Mouse (Mus musculus): ENCODE measurements around the gene Necab2.

Necab2 gene

DNA sequence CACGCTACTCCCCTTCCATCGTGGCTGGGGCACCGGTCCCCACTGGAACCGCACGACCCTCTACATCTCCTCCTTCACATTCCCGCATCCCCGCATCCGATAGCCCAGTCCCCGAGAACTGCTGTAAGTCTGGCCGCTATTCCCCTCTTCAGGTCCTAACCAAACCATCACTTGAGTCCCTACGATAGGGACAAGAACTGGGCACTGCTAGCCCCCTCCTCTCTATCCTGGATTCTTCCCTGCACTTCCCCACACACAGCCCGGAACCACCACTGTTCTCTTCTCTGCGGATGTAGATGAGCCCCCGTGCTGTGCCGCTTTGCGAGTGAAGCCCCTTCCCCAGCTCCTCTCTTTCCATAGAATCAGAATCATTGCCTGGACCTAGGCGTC is 1.3 kb downstream of the Necab2 start:
- in situ Hi-C loops (cut with MboI, MseI) = no loop called here

DNA sequence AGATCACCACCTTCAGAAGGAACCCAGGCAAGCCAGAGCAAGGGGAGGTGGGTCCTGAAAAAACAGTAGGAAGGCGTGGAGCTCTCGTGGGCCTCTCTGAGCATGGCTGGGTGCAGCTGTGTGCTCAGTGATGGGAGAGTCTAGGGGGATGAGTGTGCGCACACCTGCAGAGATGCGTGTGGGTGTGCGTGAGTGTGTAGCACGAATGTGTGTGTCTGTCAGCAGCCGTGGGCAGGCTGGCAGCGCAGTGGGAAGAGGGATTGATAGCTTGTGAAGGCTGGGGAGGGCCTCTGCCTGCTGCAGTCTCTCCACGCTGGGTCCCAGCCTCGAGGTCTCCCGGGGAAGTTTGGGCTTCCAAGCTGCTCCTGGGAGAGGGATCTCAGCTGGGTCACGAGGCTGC is 3.1 kb downstream of the Necab2 start:
- in situ Hi-C loops (cut with MboI, MseI) = loop anchor here (5.0 kb wide), 1 partner anchor 218 kb away; the partner anchor contains the start of gene Wfdc1

DNA sequence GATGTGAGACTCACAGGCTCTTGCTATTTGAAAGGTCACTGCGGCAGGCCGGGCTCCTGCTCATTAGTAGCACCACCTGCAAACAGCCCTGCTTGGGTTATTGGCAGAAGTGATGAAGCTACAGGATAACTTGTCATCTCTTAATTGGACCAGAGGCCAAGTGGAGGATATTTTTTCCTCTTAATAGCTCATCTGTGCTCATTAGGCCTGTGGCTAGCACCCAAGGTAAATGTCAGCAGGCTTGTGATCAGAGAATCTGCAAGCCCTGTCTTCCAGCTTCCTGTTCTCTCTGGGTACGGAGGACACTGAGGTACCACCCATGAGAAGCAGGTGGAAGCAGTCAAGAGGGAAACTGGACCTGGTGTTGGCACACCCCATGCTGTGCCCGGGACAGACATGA is 4.6 kb downstream of the Necab2 start:
- in situ Hi-C loops (cut with MboI, MseI) = loop anchor here (5.0 kb wide), 1 partner anchor 216 kb away; the partner anchor contains the start of gene Wfdc1

DNA sequence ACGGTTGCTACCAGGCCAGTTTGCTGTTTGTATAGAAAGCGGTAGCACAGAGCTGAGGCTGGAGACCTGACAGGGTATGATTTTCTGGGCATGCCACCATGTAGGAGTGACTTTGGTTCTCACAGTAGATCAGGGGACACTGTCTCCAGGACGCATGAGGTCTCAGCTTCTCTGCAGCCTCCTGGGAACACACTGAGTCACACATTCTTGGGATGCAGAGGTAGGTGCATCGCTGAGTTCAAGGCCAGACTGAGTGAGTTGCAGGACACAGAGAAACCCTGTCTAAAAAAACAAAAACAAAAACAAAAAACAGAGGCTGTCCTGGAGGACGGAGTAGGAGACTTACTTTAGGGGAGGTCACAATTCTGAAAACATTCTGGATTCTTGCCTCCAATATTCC is 6.4 kb downstream of the Necab2 start:
- in situ Hi-C loops (cut with MboI, MseI) = loop anchor here (5.0 kb wide), 1 partner anchor 214 kb away; the partner anchor contains the start of gene Wfdc1

DNA sequence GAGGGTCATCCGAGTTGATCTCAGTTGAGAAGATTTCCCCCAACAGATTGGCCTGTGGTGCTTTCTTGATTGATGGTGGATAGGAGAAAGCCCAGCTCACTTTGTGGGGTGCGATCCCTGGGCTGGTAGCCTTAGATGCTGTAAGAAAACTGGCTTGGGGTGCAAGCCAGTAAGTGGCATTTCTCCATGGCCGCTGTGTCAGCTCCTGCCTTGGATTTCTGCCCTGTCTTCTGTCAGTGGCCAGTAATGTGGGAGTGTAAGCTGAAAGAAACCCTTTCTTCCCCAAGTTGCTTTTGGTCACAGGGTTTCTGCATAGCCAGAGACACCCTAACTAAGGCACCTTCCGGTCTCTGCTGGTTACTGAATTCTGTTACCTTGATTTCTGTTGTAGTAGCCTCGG is 9.5 kb downstream of the Necab2 start:
- in situ Hi-C loops (cut with MboI, MseI) = no loop called here

DNA sequence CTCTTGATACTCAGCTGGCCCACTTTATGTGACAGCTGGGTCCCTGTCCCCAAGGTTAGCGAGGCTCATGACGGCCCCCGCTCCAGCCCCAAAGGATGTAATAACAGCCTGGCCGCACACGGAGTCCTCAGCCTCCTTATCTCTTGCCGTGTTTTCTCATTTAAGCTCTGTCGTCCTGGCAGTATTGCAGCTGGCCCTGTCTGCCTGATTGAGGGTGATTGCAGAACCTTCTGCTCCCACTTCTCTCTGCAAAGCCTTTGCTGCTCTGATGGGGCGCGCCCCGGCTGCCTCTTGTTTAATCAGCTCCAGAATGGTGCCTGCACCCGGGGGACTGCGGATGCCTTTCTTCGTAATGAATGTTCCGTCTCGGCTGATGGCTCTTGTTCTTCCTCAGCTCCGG is 13.2 kb downstream of the Necab2 start:
- in situ Hi-C loops (cut with MboI, MseI) = no loop called here

DNA sequence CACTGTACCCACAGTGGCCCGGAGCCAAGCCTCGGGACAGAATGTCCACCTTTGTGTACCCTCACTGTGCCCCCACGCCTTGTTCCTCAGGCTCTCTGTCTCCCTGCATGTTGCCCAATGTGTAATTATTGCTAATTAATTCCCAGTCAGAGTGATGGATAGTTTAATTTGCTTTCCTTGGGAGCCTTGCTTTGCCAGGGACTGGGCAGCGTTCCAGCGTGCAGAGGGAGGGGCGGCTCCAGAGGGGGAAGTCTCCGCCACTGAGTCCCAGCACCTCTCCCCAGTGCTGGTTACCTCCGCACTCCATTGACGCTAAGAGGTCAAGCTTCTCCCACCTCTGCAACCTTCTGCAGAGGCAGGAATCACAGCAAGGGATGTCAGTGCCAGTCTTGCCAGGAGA is 14.8 kb downstream of the Necab2 start:
- in situ Hi-C loops (cut with MboI, MseI) = no loop called here

DNA sequence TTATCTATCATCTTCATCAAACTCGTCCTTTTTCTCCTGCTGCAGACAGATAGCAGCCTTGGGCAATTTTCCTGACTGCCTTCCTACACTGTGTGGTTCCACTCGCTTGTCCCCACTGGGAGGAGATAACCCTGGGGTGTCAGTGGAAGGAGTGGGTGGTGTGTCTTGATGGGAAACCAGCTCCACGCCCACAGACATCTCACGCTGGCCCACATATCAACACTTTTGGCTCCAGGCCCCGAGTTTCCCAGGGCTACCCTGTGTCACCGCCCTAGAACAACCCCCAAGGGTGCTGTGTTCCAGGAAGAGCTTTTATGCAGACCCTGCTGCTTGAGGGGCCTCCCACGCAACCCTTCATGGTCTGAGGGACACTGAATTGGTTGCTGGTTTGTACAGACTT is 17.2 kb downstream of the Necab2 start:
- in situ Hi-C loops (cut with MboI, MseI) = no loop called here

DNA sequence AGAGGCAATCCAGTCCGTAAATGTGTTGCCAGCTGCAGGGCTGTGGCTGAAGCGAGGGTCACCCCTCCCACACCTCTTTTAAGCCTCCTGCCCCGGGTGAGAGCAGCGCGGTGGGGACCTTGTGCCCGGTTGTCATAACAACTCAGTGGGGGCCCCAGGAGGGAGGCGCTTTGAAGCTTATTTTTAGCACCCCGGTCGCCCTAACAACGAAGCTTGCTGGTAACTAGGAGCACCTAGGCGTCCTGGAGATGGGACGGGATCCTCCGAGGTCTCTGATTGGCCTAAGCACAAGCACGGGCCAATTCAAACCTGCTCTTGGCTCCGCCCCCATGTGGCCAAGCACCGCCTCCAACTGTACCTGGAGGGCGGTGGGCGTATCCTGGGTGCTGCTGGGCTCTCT is 19.6 kb downstream of the Necab2 start:
- in situ Hi-C loops (cut with MboI, MseI) = no loop called here

DNA sequence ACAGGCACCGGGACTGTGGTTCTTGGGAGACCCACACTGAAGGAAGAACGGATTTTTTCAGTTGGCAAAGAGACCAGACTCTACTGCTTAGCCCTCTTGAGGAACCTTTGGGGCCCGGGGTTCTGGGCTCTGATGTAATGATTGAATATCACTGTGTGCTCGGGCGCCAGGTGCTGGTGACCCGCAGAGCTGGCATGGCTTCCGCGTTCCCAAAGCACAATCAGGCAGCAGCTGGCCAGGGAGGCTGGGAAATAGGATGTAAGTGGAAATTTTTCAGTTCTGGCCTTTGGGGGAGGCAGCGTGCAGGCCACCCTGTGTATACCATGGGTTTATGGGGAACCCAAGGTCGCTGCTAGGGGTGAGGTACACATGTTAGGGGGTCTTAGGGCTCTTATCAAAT is 20.3 kb downstream of the Necab2 start:
- in situ Hi-C loops (cut with MboI, MseI) = no loop called here

DNA sequence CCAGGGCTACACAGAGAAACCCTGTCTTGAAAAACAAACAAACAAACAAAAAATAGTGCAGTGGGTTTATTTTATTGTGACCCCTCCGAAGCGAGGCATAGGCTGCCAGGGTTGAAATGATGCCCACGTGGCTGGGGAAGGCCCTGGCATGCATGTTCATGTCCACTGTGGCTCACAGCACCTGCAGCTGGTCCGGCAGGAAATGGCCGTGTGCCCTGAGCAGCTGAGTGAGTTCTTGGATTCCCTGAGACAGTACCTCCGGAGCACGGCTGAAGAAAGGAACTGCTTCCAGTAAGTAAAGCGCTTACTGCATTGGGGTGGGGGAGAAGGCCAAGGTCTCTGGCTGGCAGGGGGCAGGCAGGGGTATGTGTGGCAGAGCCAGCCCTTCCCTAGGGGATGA is 21.6 kb downstream of the Necab2 start:
- in situ Hi-C loops (cut with MboI, MseI) = no loop called here

DNA sequence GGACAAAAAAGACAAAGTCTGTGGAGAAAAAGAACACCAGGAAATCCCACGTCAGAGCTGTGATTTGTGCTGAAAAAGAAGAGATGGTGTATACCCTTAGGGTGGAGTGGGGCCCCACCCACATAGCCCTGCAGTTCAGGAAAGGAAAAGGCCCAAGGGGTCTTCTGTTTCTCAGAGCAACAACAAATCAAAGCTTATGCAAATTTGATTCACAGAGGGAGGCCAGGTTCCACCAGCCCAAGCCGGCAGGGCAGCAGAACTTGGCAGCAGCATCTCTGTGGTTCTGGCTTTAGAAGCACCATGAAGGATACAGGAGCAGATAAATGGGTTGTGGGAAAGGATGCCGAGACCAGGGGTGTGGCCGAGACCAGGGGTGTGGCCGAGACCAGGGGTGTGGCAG is 32.2 kb downstream of the Necab2 start:
- in situ Hi-C loops (cut with MboI, MseI) = no loop called here

DNA sequence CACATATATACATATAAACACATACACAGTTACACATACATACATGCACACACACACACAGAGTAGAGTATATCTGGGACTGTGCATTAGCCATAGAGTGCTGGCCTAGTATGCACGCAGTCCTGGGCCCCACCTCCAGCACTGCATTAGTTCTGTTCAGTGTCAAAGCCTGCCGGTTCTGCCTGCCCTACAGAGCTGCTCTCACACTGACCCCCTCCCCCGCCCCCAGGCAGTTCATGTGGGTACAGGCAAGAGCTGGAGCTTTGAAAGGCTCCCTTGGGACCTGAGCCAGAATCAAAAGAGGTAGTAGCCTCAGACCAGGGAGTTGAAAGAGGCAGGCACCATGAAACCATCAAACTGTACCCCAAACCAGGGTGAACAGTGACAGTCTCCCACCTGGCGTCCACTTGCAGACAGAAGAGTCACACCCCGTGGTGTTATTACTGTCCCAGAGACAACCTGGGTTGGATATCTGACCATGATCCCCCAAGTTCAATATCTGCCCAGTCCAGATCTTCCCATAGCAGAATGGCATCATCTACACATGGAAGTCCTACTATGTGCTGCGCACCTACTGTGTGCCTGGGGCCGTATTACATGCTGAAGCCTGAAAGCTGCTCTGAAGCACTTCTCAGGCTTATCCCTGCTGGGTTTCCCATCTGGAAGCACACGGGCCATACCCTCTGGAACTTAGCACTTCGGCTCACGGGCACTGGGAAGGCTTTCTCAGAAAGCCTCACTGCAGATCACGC is 37.8 kb downstream of the Necab2 start:
- in situ Hi-C loops (cut with MboI, MseI) = loop anchor here (10.0 kb wide), 1 partner anchor 790 kb away; no protein-coding TSS in a partner anchor

DNA sequence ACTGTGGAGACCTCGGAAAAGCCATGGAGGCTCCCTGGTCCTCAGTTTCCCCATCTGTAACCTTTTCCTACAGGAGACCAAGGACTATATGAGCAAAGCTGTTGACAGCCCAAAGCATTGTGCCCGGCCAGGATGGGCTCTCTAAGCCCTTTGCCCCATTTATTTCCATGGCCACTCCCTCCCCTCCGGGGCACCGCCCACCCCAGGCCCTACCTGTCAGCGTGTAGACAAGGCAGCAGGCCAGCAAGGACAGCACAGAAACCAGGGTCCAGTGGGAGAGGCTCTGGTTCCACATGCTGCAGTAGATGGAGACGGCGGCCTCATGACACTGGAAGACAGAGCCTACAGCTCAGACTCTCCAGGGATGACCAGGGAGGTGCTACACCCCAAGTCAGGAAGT is 40.6 kb downstream of the Necab2 start:
- in situ Hi-C loops (cut with MboI, MseI) = loop anchor here (10.0 kb wide), 1 partner anchor 792 kb away; no protein-coding TSS in a partner anchor

DNA sequence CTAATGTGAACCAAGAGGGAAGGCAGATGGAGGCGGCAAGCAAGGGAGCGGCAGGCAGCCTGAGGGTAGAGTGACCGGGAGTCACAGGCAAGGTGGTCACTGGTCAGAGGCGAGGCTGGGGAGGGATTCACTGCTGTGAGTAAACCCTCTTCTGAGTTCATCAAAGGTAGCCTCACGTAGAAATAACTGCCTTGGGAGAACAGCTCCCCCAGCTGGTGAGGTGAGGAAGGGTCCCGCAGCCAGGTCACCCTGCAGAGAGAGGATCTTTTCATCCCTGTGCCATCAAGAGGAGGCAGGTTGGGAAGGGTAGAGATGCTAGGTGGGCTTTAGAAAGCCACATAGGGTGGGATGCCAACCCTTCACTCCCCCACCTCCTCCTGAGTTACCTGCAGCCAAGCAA is 50.3 kb downstream of the Necab2 start:
- in situ Hi-C loops (cut with MboI, MseI) = no loop called here

DNA sequence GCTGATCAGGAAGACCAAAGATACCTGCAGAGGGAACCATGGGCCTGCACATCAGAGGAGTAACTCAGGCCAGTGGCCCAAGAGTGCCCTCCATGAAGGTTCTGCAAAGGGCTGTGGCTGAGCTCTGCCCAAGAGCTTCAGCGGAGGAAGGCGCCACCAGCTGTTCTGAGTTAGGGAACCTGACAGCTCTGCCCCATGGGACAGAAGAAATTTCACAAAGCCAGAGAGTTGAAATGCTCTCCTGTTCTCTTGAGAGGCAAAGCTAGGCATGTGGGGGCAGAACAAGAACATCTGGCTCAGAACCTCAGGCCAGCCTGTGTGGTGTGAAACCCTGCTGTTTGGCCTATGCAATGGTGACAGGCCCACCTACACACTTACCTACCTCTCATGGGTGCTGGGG is 53.3 kb downstream of the Necab2 start:
- in situ Hi-C loops (cut with MboI, MseI) = no loop called here

DNA sequence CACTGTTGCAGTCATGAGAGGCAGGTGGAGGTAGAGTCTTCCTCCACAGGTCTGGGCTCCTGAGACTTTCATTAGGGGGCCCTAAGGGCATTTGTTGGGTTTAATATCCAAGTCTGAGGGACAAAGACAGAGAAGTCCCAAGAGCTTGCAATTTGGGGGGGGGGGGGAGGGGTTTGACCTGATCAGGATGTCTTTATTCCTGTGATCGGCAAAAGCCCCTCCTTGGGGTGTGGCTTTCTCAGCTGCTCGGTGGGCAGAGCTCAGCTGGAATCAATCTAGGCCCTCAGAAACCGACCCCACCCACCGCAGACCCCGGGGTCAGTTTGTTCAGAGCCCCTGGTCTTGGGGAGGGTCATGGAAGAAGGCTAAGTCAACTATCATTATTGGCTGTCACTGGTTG is 55.1 kb downstream of the Necab2 start, which contains the start of gene Slc38a8:
Gene Slc38a8 (minus strand): TSS at position 101 of the 400 bp plus-strand sequence.
- in situ Hi-C loops (cut with MboI, MseI) = no loop called here

DNA sequence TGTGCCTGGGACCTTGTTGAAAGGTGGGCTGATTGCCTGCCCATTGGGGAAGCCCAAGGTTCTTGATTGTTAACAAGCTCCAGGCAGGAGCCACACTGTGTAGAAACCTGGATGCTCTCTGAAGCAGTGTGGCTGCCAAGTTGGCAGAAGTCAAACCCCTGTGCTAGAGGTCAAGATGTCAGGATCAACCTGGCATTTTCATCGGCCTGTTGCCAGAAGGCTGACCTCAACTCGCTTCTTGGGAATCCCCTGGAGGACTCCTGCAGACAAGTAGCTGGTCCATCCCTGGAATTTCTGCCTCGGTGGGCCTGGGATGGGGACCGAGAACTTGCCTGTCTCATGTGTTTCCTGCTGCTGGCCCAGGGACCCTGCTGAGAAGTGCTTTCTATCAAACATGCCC is 55.6 kb downstream of the Necab2 start:
- in situ Hi-C loops (cut with MboI, MseI) = no loop called here

DNA sequence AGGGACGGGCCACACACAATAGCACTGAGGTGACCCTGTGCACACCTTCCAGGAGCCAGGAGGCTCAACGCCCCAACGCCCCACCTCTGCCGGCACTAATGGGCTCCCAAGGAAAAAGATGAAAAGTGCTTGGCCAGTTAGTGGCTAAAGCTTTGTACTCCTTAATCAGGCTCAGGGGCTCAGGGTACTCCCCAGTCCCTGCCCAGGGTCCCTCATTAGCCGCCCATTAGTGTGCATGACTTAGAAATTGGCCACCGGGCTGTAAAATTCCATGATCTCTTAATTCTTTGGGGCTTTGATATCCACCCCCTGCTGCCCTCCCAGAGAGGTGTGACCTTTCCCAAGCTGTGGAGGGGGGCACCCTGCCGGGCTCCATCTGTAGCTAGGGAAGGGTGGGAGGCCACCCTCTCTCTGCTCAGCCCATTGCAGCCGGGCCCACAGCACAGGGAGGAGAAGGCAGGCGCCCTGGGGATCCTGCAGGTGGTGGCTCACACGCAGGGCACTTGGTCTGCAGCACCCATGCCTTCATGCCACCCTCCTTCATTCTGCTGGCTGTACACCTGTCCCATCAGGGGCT is 56.8 kb downstream of the Necab2 start:
- in situ Hi-C loops (cut with MboI, MseI) = no loop called here

DNA sequence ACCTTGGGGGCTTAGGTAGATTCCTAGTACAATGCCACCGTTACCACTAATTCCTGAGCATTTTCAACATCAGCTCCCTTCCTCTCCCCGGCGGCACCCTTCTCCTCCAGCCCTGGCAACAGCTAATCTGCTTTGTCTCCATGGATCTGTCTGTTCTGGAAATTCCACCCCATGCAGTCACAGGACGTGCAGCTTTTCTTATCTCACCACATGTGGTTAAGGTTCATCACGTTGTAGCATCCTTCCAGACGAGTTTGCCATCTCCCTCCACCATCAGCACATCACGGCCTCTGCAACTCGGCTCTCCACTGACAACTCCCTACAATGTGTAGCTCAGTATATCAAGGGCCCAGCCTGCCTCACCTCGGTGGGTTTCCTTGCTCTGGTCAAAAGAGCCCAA is 59.0 kb downstream of the Necab2 start:
- in situ Hi-C loops (cut with MboI, MseI) = no loop called here

DNA sequence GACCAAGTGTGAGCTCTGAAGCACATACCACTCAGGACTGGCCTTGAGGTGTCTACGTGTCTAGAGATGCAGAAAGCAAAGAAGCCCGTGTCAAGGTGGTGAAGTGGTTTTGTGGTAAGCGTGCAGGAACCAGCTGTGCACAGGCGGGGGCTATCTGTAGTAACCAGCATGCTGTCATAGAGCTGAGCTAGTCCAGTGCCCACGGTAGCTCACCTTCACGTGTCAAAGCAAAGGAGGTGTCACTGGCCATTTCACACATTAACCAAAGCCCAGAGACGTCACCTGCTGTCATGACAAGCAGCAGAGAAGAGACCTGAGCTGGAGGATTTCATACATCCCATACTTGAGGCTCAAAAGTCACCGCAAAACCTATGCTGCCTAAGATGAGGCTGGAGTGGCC is 59.6 kb downstream of the Necab2 start:
- in situ Hi-C loops (cut with MboI, MseI) = no loop called here

DNA sequence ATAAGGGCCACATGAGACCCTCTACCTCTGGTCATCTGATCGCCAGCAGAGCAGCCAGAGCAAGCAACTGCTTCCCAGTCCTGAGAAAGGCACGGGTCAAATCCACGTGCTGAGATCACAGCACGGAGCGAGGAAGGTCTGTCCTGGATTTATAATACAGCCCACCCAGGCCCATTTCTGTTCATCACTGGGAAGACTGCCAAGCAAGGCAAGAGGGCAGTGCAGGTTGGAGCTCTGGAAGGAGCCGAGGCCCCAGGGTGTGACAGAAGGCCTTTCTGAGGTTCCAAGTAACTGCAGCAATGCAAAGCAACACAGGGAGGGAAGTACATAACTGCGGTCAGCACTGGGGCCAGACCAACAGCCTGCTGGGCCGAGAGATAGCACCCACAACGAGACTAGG is 64.0 kb downstream of the Necab2 start:
- in situ Hi-C loops (cut with MboI, MseI) = no loop called here

DNA sequence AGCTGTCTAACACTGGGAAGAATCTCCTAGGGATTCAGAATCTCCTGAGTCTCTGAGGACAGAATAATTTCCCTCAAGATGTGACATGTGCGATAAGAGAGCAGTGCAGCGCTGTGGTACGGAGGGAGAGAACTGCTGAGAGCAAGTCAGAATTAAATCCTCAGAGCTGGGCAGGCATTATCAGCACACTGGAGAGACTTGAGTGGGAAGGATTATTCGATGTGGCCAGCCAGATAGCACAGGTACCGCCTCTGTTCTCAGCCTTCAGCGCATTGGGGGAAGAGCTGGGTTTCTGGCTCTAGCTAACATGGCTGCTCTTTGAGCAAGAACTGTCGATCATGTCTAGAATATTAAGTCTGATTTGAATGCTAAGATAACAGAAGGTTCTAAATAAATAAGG is 65.2 kb downstream of the Necab2 start:
- in situ Hi-C loops (cut with MboI, MseI) = no loop called here
